Mouse (Mus musculus): ENCODE data around the gene Dnmbp. TPM values are rescaled to one million over a fixed set of nuclear protein-coding genes. Genes with fewer than 3 reads are reported as not detected.

Dnmbp gene
- polyA plus RNA-seq, 1 experiment from 2014 or later = 25.4 TPM

Other genes starting within 250 kb of the Dnmbp start
- gene Cutc, start 187.2 kb downstream of the Dnmbp start, polyA plus RNA-seq (2015; fragmentation: Nextera tagmentation; extraction: Ambion mirVana) = 15.3 and 18.5 TPM in 2 replicates
- gene Cox15, start 187.2 kb downstream of the Dnmbp start, polyA plus RNA-seq (2015; fragmentation: Nextera tagmentation; extraction: Ambion mirVana) = 12.0 and 15.6 TPM in 2 replicates
- 4.9 and 5.7 TPM in 2 replicates for gene Abcc2, start 158.0 kb downstream of the Dnmbp start, polyA plus RNA-seq (2015; fragmentation: Nextera tagmentation; extraction: Ambion mirVana)
- 80.6 and 81.5 TPM in 2 replicates for gene Cpn1, start 46.4 kb upstream of the Dnmbp start, polyA plus RNA-seq (2015; fragmentation: Nextera tagmentation; extraction: Ambion mirVana)
- 0.58 and 0.60 TPM in 2 replicates for gene Cyp2c23, start 89.0 kb upstream of the Dnmbp start, polyA plus RNA-seq (2015; fragmentation: Nextera tagmentation; extraction: Ambion mirVana)
- 57.7 and 58.1 TPM in 2 replicates for gene Erlin1, start 129.6 kb upstream of the Dnmbp start, polyA plus RNA-seq (2015; fragmentation: Nextera tagmentation; extraction: Ambion mirVana)
- 52.6 and 55.1 TPM in 2 replicates for gene Chuk, start 167.3 kb upstream of the Dnmbp start, polyA plus RNA-seq (2015; fragmentation: Nextera tagmentation; extraction: Ambion mirVana)
- gene Cwf19l1, start 195.7 kb upstream of the Dnmbp start, polyA plus RNA-seq (2015; fragmentation: Nextera tagmentation; extraction: Ambion mirVana) = 35.9 and 37.5 TPM in 2 replicates
- gene Bloc1s2, start 206.3 kb upstream of the Dnmbp start, polyA plus RNA-seq (2015; fragmentation: Nextera tagmentation; extraction: Ambion mirVana) = 82.8 and 85.1 TPM in 2 replicates